Mouse (Mus musculus) midbrain, embryonic 14.5 days (tissue): Measurements from ENCODE around the gene Zfp346. TPM values are rescaled to one million over a fixed set of nuclear protein-coding genes. Genes with fewer than 3 reads are reported as not detected.

Source experiments
- ATAC-seq: fragments of 200-750 bp; cut with Nextera tagmentation; 2 replicates; pipeline ENCODE4 v1.8.0; 2017; ENCODE audit warnings: moderate number of reproducible peaks, moderate library complexity; ENCODE audit not compliant: low FRiP score, low TSS enrichment
- DNase-seq: peaks from one replicate; pipeline ENCODE4 v3.0.0-alpha.2; 2015
- H3K27ac ChIP-seq: fragments of 300-500 bp; sonication (generic); replicated peaks from 2 replicates; pipeline ENCODE4 v1.5.1; 2014; ENCODE audit warnings: mild to moderate bottlenecking, low read depth, low read length, moderate library complexity
- H3K27me3 ChIP-seq: fragments of 300-500 bp; sonication (generic); 2 replicates; pipeline ENCODE4 v1.6.1; 2014; ENCODE audit warnings: low read length, control low read depth, mixed read lengths; ENCODE audit not compliant: control insufficient read depth, insufficient read depth
- H3K36me3 ChIP-seq: fragments of 300-500 bp; sonication (generic); 2 replicates; pipeline ENCODE4 v1.6.1; 2014; ENCODE audit warnings: low read length, control low read depth; ENCODE audit not compliant: control insufficient read depth, insufficient read depth
- H3K4me1 ChIP-seq: fragments of 300-500 bp; sonication (generic); 2 replicates; pipeline ENCODE4 v1.6.1; 2014; ENCODE audit warnings: mild to moderate bottlenecking, antibody characterized with exemption, low read length, control low read depth; ENCODE audit not compliant: control insufficient read depth, insufficient read depth
- H3K4me2 ChIP-seq: fragments of 300-500 bp; sonication (generic); 2 replicates; pipeline ENCODE4 v1.6.1; 2014; ENCODE audit warnings: mild to moderate bottlenecking, low read length, moderate library complexity
- H3K4me3 ChIP-seq: fragments of 300-500 bp; sonication (generic); replicated peaks from 2 replicates; pipeline ENCODE4 v1.5.1; 2014; ENCODE audit warnings: low read depth, low read length
- H3K9ac ChIP-seq: fragments of 300-500 bp; sonication (generic); replicated peaks from 2 replicates; pipeline ENCODE4 v1.6.1; 2014; ENCODE audit warnings: mild to moderate bottlenecking, low read length, moderate library complexity
- H3K9me3 ChIP-seq: fragments of 300-500 bp; sonication (generic); 2 replicates; pipeline ENCODE4 v1.6.1; 2016; ENCODE audit warnings: low read length, control low read depth, mixed read lengths; ENCODE audit not compliant: control insufficient read depth
- WGBS: fragments of 180-500 bp; shearing (Covaris S2); extraction: QIAGEN DNeasy Blood & Tissue Kit; methylation state at CpG from one replicate; pipeline ENCODE4 v1.1.7; 2014; 5-methylcytosine and 5-hydroxymethylcytosine counted together
- polyA plus RNA-seq: library from polyadenylated mRNA; unstranded; fragments of >200 nt; fragmentation: Nextera tagmentation; extraction: Ambion mirVana; gene quantifications from 2 replicates; pipeline ENCODE4 v1.2.1, GENCODE M21; 2014

The Zfp346 gene
- polyA plus RNA-seq, 1 experiment from 2014 or later: 26.2 TPM

DNA sequence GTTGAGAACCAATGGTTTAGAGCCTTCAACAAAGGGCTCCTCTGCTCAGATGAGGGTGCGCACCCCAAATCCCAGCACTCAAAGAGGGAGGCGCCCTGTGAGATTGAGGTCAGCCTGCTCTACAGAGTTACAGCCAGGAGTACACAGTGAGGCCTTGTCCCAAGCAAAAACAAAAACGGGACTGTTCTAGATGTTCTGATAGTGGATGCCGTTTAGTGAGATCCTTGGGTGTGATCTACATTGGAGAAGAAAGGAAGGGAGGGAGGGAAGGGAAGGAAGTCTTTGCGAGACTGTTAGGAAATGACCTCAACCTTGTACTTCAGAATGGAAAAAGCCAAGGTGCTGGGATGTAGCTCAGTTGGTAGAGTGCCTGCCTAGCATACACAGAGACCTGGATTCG, 71.2 kb downstream of the Zfp346 start:
- Histone ChIP-seq H3K36me3 (no peaks in the 10 kb centered on the region), H3K27ac (no peak overlapping the region), H3K4me2 (no peak overlapping the region), H3K27me3 (no peaks in the 10 kb centered on the region), H3K4me1 (peaks cover 12% of the 10 kb centered on the region), H3K9ac (no peak overlapping the region), H3K9me3 (no peaks in the 10 kb centered on the region), H3K4me3 (no peak overlapping the region)
- DNase-seq: no peak
- ATAC-seq: no peak
- 89% methylated on average over 6 of the region's 6 CpGs for WGBS

DNA sequence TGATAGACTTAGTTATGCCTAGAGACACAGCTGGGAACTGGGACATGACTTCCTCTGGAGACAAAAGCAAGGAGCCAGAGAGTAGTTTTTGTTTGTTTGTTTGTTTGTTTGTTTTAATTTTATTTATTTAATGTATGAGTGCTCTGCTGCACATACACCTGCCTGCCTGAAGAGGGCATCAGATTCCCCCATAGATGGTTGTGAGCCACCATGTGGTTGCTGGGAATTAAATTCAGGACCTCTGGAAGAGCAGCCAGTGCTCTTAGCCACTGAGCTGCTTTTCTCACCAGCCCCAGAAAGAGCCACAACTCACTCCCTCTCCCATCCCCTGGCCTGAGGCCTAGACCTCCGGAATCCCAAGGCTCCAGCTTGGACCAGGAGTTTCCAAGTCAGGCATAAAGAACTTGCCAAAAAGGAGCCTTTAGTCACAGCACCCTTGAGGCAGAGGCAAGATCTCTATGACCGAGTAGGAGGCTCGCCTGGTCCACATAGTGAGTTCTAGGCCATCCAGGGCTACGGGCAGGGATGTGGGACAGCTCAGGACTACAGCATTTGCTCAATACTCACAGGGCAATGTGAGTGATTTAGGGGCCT, 72.9 kb downstream of the Zfp346 start:
- no peaks in the 10 kb centered on the region for H3K9me3 ChIP-seq
- H3K27ac ChIP-seq: no peak overlapping the region
- no peak overlapping the region for H3K4me2 ChIP-seq
- H3K27me3 ChIP-seq: no peaks in the 10 kb centered on the region
- WGBS: 59% methylated on average over 4 of the region's 4 CpGs
- no peak overlapping the region for H3K9ac ChIP-seq
- H3K4me1 ChIP-seq: peaks cover 6% of the 10 kb centered on the region; the same call in 1 of the 2 replicates
- ATAC-seq: no peak
- no peak overlapping the region for H3K4me3 ChIP-seq
- no peaks in the 10 kb centered on the region for H3K36me3 ChIP-seq
- DNase-seq: no peak

DNA sequence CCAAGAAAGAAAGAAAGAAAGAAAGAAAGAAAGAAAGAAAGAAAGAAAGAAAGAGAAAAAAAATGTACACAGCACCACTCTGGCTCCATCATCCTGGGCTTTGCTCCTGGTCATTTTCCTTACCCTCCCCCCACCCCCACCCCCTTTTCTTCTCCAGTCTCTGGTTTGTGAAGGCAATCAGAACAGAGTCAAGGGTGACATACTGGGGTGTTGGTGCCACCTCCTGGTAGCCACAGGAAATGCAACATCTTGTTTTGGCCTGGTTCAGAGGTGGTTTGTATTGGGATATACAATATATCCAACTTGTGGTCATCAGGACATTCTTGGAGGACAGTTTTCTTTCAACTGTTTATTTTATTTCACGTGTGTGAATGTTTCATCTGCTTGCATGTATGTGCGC, 73.4 kb downstream of the Zfp346 start:
- peak; percentile 48; the same call in 1 of the 2 replicates for ATAC-seq
- H3K27ac ChIP-seq: no peak overlapping the region

DNA sequence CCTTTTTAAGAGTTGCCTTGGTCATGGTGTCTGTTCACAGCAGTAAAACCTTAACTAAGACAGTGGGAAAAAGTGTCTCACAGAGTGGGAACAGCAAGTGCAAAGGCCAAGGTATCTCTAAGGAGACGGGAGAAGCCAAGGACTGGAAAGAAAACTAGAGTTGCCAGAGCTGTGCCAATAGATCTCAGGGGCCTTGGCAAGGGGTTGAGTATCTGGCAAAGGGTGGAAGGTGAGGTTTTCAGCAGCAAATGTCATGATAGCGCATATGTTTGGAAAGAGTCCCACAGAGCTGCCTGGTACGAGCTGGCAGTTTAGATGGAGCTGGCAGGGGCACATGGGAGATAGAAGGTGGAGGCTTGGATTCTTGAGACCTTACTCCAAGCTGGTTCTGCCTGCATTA, 74.5 kb downstream of the Zfp346 start:
- WGBS: 89% methylated on average over 3 of the region's 3 CpGs
- Histone ChIP-seq H3K27ac (no peak overlapping the region), H3K4me3 (no peak overlapping the region), H3K36me3 (no peaks in the 10 kb centered on the region), H3K27me3 (no peaks in the 10 kb centered on the region), H3K9me3 (no peaks in the 10 kb centered on the region), H3K9ac (no peak overlapping the region), H3K4me2 (no peak overlapping the region), H3K4me1 (peaks cover 6% of the 10 kb centered on the region; the same call in 1 of the 2 replicates)
- ATAC-seq (no peak), DNase-seq (no peak)

More for the DNA sequence above, 73.4 kb downstream of the Zfp346 start:
- Histone ChIP-seq H3K27me3 (no peaks in the 10 kb centered on the region), H3K4me3 (no peak overlapping the region), H3K4me2 (no peak overlapping the region), H3K9ac (no peak overlapping the region), H3K36me3 (no peaks in the 10 kb centered on the region), H3K9me3 (no peaks in the 10 kb centered on the region), H3K4me1 (peaks cover 6% of the 10 kb centered on the region; the same call in 1 of the 2 replicates)
- 37% methylated on average over 2 of the region's 2 CpGs for WGBS
- peak; percentile 82 for DNase-seq

DNA sequence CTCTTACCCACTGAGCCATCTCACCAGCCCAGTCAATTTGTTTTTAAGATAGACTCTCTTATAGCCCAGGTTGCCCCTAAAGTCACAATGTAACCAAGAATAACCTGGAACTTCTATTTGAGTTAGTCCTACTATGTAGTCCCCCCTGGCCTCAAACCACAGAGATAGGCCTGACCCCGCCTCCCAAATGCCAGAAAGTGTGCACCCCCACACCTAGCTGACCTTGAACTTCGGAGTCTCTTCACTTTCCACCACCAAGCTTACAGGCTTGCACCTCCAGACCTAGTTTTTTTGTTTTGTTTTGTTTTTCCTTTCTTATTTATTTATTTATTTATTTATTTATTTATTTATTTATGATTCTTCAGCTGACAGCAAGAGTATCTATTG, 76.7 kb downstream of the Zfp346 start:
- Histone ChIP-seq H3K9me3 (no peaks in the 10 kb centered on the region), H3K9ac (no peak overlapping the region), H3K4me2 (peak overlapping the region; percentile 49), H3K4me1 (peaks cover 6% of the 10 kb centered on the region; the same call in 1 of the 2 replicates), H3K36me3 (no peaks in the 10 kb centered on the region), H3K4me3 (peak overlapping the region; percentile 24), H3K27ac (no peak overlapping the region), H3K27me3 (no peaks in the 10 kb centered on the region)
- no peak for ATAC-seq
- 79% methylated on average over 2 of the region's 2 CpGs for WGBS
- no peak for DNase-seq

DNA sequence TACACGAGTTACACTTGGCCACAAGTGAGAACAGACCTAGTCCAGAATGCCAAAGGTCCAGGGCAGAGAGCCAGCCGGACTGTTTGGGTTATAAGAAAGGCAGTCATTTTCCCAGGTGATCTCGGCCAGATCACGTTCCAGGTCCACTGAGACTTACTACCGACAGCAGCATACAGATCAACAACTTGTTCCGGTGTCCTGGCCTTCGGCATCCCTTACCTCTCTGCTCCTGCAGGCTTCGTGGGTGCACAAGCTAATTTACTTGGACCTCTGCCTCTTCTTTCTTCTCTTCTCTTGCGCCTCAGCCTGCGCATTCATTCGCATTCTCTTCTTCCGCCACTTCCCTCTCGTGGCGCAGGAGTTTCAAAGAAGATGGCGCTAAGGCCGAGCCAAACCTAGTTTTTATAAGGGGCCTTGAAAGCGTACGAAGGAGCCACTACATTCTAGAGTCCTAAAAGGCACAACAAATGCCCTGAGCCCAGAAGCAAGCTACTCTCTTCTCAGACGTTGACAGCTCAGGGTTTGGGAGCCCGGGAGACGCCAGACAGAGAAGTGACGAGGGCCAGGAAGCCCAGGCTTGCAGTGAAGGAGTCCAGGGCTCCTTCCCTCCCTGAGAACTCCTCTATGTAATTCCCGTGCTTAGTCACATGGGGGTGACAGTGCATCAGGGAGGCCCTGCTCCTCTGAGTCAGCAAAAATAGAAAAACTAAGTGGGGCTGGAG, 77.2 kb downstream of the Zfp346 start:
- H3K27ac ChIP-seq: peak overlapping the region; percentile 74
- peak overlapping the region; percentile 24 for H3K4me3 ChIP-seq
- no peak; the same call in 1 of the 2 replicates for ATAC-seq
- H3K4me2 ChIP-seq: peak overlapping the region; percentile 49
- no peaks in the 10 kb centered on the region for H3K9me3 ChIP-seq
- peaks cover 6% of the 10 kb centered on the region; the same call in 1 of the 2 replicates for H3K4me1 ChIP-seq
- no peaks in the 10 kb centered on the region for H3K27me3 ChIP-seq
- no peak overlapping the region; the same call in 1 of the 2 replicates for H3K9ac ChIP-seq
- no peaks in the 10 kb centered on the region for H3K36me3 ChIP-seq
- 4% methylated on average over 23 of the region's 23 CpGs for WGBS
- peak; percentile 81 for DNase-seq

DNA sequence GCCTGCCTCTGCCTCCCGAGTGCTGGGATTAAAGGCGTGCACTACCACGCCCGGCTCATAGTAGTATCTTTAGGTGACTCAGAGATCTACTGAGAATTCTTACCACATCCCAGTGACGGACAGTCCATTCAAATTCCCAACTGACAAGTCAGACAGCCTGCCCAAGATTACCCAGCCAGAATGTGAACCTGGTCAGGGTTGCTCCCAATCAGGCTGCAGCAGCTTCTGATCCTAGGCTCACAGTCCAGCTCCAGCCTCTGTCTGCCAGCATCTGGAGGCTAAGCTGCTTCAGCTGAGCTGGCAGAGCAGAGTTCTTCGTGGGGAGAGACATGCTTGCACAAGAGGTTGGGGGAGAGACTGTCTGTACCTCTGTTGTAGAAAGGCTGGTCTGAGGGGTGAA, 78.3 kb downstream of the Zfp346 start:
- H3K9ac ChIP-seq: no peak overlapping the region
- H3K36me3 ChIP-seq: no peaks in the 10 kb centered on the region
- no peak overlapping the region for H3K27ac ChIP-seq
- H3K9me3 ChIP-seq: no peaks in the 10 kb centered on the region
- H3K4me3 ChIP-seq: no peak overlapping the region
- WGBS: 84% methylated on average over 6 of the region's 6 CpGs
- DNase-seq: no peak
- H3K27me3 ChIP-seq: no peaks in the 10 kb centered on the region
- no peak for ATAC-seq
- peaks cover 6% of the 10 kb centered on the region; the same call in 1 of the 2 replicates for H3K4me1 ChIP-seq
- no peak overlapping the region for H3K4me2 ChIP-seq
